Mouse (Mus musculus) cerebellum, adult 2 months (tissue): ENCODE data around the gene Uqcr10.

Experiments
- CTCF ChIP-seq: fragments of 200-500 bp; IDR thresholded peaks from 2 replicates; pipeline ENCODE4 v1.5.1; 2011; ENCODE audit warnings: low read depth, mild to moderate bottlenecking, control low read depth, low read length, moderate library complexity, borderline replicate concordance; ENCODE audit not compliant: insufficient read depth
- POLR2A ChIP-seq: fragments of 200-500 bp; IDR thresholded peaks from 2 replicates; pipeline ENCODE4 v1.6.1; 2011; ENCODE audit warnings: low read length, control low read depth, borderline replicate concordance; ENCODE audit not compliant: insufficient read depth

GRCm38 (mm10) chr11:4662496-4662878 lies 41.7 kb downstream of the Uqcr10 start:
- TF ChIP-seq POLR2A = no peak
- no peak for TF ChIP-seq CTCF
